Mouse (Mus musculus) gastrocnemius, postnatal 36 days (tissue): ENCODE results near the gene Dna2. TPM values are rescaled to one million over a fixed set of nuclear protein-coding genes. Genes with fewer than 3 reads are reported as not detected.

Experiments used
- total RNA-seq, 2 experiments: library from RNA; stranded (reverse); gene quantifications; 2 replicates each; pipeline ENCODE4 v1.2.3; 2021

Dna2 gene
- total RNA-seq, 2 experiments from 2014 or later, result 0.39 to 0.43 TPM

Other genes starting within 250 kb of the Dna2 start
- gene Stox1, start 220.9 kb upstream of the Dna2 start, total RNA-seq, result under 1 TPM; 0.23 to 0.47 TPM
- 10 to 100 TPM; 26.3 to 27.6 TPM for gene Ccar1, start 154.7 kb upstream of the Dna2 start, total RNA-seq
- gene Tet1, start 38.0 kb upstream of the Dna2 start, total RNA-seq, result 1 to 10 TPM; 2.2 to 4.2 TPM
- 10 to 100 TPM; 15.0 to 15.4 TPM for gene Slc25a16, start 26.4 kb upstream of the Dna2 start, total RNA-seq
- gene Rufy2, start 33.2 kb downstream of the Dna2 start, total RNA-seq, result 1 to 10 TPM; 4.3 to 7.5 TPM
- gene Hnrnph3, start 77.2 kb downstream of the Dna2 start, total RNA-seq, result 10 to 100 TPM; 14.2 to 15.3 TPM
- gene Pbld2, start 77.3 kb downstream of the Dna2 start, total RNA-seq, result 1 to 10 TPM; 2.7 to 3.2 TPM
- under 1 TPM; 0.32 to 0.89 TPM for gene Pbld1, start 113.1 kb downstream of the Dna2 start, total RNA-seq
- not detected for gene Atoh7, start 152.6 kb downstream of the Dna2 start, total RNA-seq